Comparison of ENCODE assay signal across 10 mouse cellular contexts in genomic region chr14:33932935-33933703, GRCm38 (mm10). TPM values are rescaled to one million over a fixed set of nuclear protein-coding genes. Genes with fewer than 3 reads are reported as not detected.
A peak's percentile ranks its signal among the peaks of the same experiment; 100 is the strongest.
DNase-seq lines count a peak whose midpoint lies in the region; ATAC-seq and TF ChIP-seq lines count a peak whose summit lies in the region.
"Had no signal": no experiment of that assay in that cellular context is flagged by ENCODE, and none has a peak within 500 bp of the region (broad histone marks: within the 10 kb centered on the region; RNA-seq: fewer than 3 reads in every experiment).

No protein-coding gene starts in this region.

- WGBS in small intestine, adult 2 months, result 59% methylated on average over 10 of the region's 10 CpGs

- no peak for TF ChIP-seq POLR2A in CH12.LX (IDR thresholded peaks at IDR 0.05; ENCODE audit: low read depth, low read length)
- TF ChIP-seq POLR2A in small intestine, adult 2 months (IDR thresholded peaks at IDR 0.05; ENCODE audit: low read depth, low read length), result no peak

- in situ Hi-C loops in CH12.LX (cut with MboI; ENCODE audit: low pct_ligation_motif_present, low pct_unique_long_range_greater_than_20kb, low sequenced_read_pairs), result loop anchor here (10.0 kb wide), 1 partner anchor 258 kb away; no protein-coding TSS in a partner anchor

- no peak for TF ChIP-seq EP300 in CH12.LX (IDR thresholded peaks at IDR 0.05; ENCODE audit: low read length)

- dilution Hi-C loops in CH12.LX (cut with MboI; ENCODE audit: extremely low pct_ligation_motif_present, extremely low pct_unique_long_range_greater_than_20kb, low sequenced_read_pairs), result no loop called here

- peak; percentile 22 for DNase-seq in CD4-positive, CD25-positive, alpha-beta regulatory T cell, adult 2 months (ENCODE audit: low read depth, low spot score)
- peak; percentile 55 for DNase-seq in CH12.LX (ENCODE audit: extremely low read depth)
- DNase-seq in cerebellum, postnatal 25 days, result peak; percentile 63 to 84
- DNase-seq in gastrocnemius, postnatal 36 days, result peak; percentile 40 to 60
- DNase-seq in kidney, postnatal 4 days, result peak; percentile 88
- DNase-seq in lung, postnatal 25 days (ENCODE audit: low spot score), result peak; percentile 28

- peak; percentile 48 to 68 for TF ChIP-seq CTCF in CH12.LX (conservative IDR thresholded peaks at IDR 0.05 in 1 of 2, IDR thresholded peaks at IDR 0.05 in 1 of 2; ENCODE audit: low read depth in 2 of 2, low read length in 2 of 2)
- TF ChIP-seq CTCF in small intestine, adult 2 months (IDR thresholded peaks at IDR 0.05; ENCODE audit: extremely low read depth, insufficient read length, insufficient replicate concordance, low read depth, low read length), result peak; percentile 32; the same call in 1 of the 2 replicates

- H3K4me1 ChIP-seq in CH12.LX (ENCODE audit: control insufficient read depth in 1 of 2, insufficient read depth in 2 of 2), result peaks cover 0 to 11% of the 10 kb centered on the region in 2 experiments; a peak in 2 of 4 replicates
- no peaks in the 10 kb centered on the region for H3K4me1 ChIP-seq in small intestine, adult 2 months (ENCODE audit: control insufficient read depth, insufficient read depth, insufficient read length, low read length)
- H3K4me1 ChIP-seq: lung, embryonic 15.5 days had no signal

- H3K4me3 ChIP-seq in CH12.LX (replicated peaks in 1 of 3; ENCODE audit: low read depth in 2 of 3, low read length in 2 of 3, poor library complexity in 1 of 3), result no peak overlapping the region
- no peak overlapping the region for H3K4me3 ChIP-seq in small intestine, adult 2 months (ENCODE audit: low read depth, low read length)
- H3K4me3 ChIP-seq: erythroblast, embryonic 14.5 days; lung, embryonic 15.5 days had no signal

- ATAC-seq in CD4-positive, CD25-positive, alpha-beta regulatory T cell, adult 4 months, result no peak

- H3K4me2 ChIP-seq in CH12.LX (ENCODE audit: insufficient read depth, low read depth, poor library complexity, severe bottlenecking), result no peak overlapping the region
- H3K4me2 ChIP-seq: lung, embryonic 15.5 days had no signal

- H3K27ac ChIP-seq in CH12.LX (ENCODE audit: insufficient read depth, low read depth), result no peak overlapping the region
- H3K27ac ChIP-seq in small intestine, adult 2 months (ENCODE audit: insufficient read depth, low read depth, low read length), result no peak overlapping the region
- H3K27ac ChIP-seq: lung, embryonic 15.5 days had no signal

- no peaks in the 10 kb centered on the region for H3K79me2 ChIP-seq in CH12.LX (replicated peaks; ENCODE audit: control insufficient read depth, extremely low read depth, insufficient read depth, poor library complexity, severe bottlenecking)

- no peaks in the 10 kb centered on the region for H3K36me3 ChIP-seq in CH12.LX (replicated peaks in 1 of 2; ENCODE audit: control insufficient read depth in 1 of 2, insufficient read depth in 1 of 2, low read length in 1 of 2)
- H3K36me3 ChIP-seq in small intestine, adult 2 months (ENCODE audit: control insufficient read depth, insufficient read depth, low read length), result no peaks in the 10 kb centered on the region
- H3K36me3 ChIP-seq: lung, embryonic 15.5 days had no signal

- H3K9ac ChIP-seq in CH12.LX (ENCODE audit: insufficient read depth, low read depth), result no peak overlapping the region
- H3K9ac ChIP-seq: lung, embryonic 15.5 days had no signal

- peak; percentile 52 for TF ChIP-seq RAD21 in CH12.LX (IDR thresholded peaks at IDR 0.05; ENCODE audit: low read depth, low read length)

- no peaks in the 10 kb centered on the region for H3K9me3 ChIP-seq in CH12.LX (replicated peaks; ENCODE audit: low read length)
- H3K9me3 ChIP-seq: lung, embryonic 15.5 days had no signal

- intact Hi-C loops in gastrocnemius, postnatal 36 days (cut with DNase I), result loop anchor here (5.0 kb wide), 2 partner anchors 236 to 261 kb away; no protein-coding TSS in a partner anchor

- H3K27me3 ChIP-seq in CH12.LX (replicated peaks), result peaks cover 4% of the 10 kb centered on the region
- no peaks in the 10 kb centered on the region for H3K27me3 ChIP-seq in small intestine, adult 2 months (ENCODE audit: control insufficient read depth, insufficient read depth, low read length)

TF ChIP-seq in CH12.LX, 34 proteins besides CTCF, POLR2A, EP300 and RAD21:
- peak; percentile 64 for TF ChIP-seq SMC3 (IDR thresholded peaks at IDR 0.05; ENCODE audit: low read depth, low read length)
- TF ChIP-seq PAX5 (IDR thresholded peaks at IDR 0.05; ENCODE audit: low read length), result no peak

RNA-seq across cellular contexts. Expression of gene Gdf2, which starts 7.7 kb away (rescaled TPM):
- not detected for polyA plus RNA-seq in CD4-positive, CD25-positive, alpha-beta regulatory T cell, adult 4 months (2017; shearing (Covaris generic))
- total RNA-seq in CH12.LX (2012; rRNA removed) (not detected in 2 replicates), CH12.LX (2014; rRNA removed) (not detected in 2 replicates)
- not detected in 2 replicates for polyA plus RNA-seq in CH12.LX (2012; ENCODE audit: insufficient read length, low read depth)
- total RNA-seq in gastrocnemius, postnatal 36 days (2021), result not detected
- polyA plus RNA-seq in small intestine, adult 2 months (2012; rRNA removed), result not detected in 2 replicates
- polyA plus RNA-seq: erythroblast, embryonic 14.5 days; lung, embryonic 15.5 days had no signal

RNA-seq across cellular contexts. Expression of gene Gdf10, which starts 9.7 kb away (rescaled TPM):
- not detected for polyA plus RNA-seq in CD4-positive, CD25-positive, alpha-beta regulatory T cell, adult 4 months (2017; shearing (Covaris generic))
- not detected in 2 replicates for total RNA-seq in CH12.LX (2012; rRNA removed)
- total RNA-seq in CH12.LX (2014; rRNA removed), result not detected in 2 replicates
- not detected in 2 replicates for polyA plus RNA-seq in CH12.LX (2012; ENCODE audit: insufficient read length, low read depth)
- 1 to 10 TPM; 1.5 to 2.5 TPM for total RNA-seq in gastrocnemius, postnatal 36 days (2021)
- 1.2 and 1.8 TPM in 2 replicates for polyA plus RNA-seq in small intestine, adult 2 months (2012; rRNA removed)
- polyA plus RNA-seq: erythroblast, embryonic 14.5 days had no signal

RNA-seq across cellular contexts. Expression of gene Rbp3, which starts 20.7 kb away (rescaled TPM):
- polyA plus RNA-seq in CD4-positive, CD25-positive, alpha-beta regulatory T cell, adult 4 months (2017; shearing (Covaris generic)), result not detected
- total RNA-seq in CH12.LX (2012; rRNA removed), result not detected in 2 replicates
- total RNA-seq in CH12.LX (2014; rRNA removed), result not detected in 2 replicates
- polyA plus RNA-seq in CH12.LX (2012; ENCODE audit: insufficient read length, low read depth), result not detected in 2 replicates
- not detected for total RNA-seq in gastrocnemius, postnatal 36 days (2021)
- not detected in 2 replicates for polyA plus RNA-seq in small intestine, adult 2 months (2012; rRNA removed)
- polyA plus RNA-seq: erythroblast, embryonic 14.5 days had no signal

RNA-seq across cellular contexts. Expression of gene Zfp488, which starts 45.4 kb away (rescaled TPM):
- not detected for polyA plus RNA-seq in CD4-positive, CD25-positive, alpha-beta regulatory T cell, adult 4 months (2017; shearing (Covaris generic))
- not detected in 2 replicates for total RNA-seq in CH12.LX (2012; rRNA removed)
- not detected in 2 replicates for total RNA-seq in CH12.LX (2014; rRNA removed)
- polyA plus RNA-seq in CH12.LX (2012; ENCODE audit: insufficient read length, low read depth), result not detected in 2 replicates
- not detected for total RNA-seq in gastrocnemius, postnatal 36 days (2021)
- polyA plus RNA-seq in small intestine, adult 2 months (2012; rRNA removed), result not detected in 2 replicates
- polyA plus RNA-seq: erythroblast, embryonic 14.5 days; lung, embryonic 15.5 days had no signal

Comparison
In these comparisons a context has a peak if more than half of its experiments do, and no peak if none do; other contexts are left out.
1. DNase-seq: peak in every context shown above with its lines; median percentile 88 in kidney, postnatal 4 days; 74 in cerebellum, postnatal 25 days; 55 in CH12.LX; 50 in gastrocnemius, postnatal 36 days; 28 in lung, postnatal 25 days; 22 in CD4-positive, CD25-positive, alpha-beta regulatory T cell, adult 2 months.